Mouse (Mus musculus) gastrocnemius, adult 8-10 months (tissue): ENCODE measurements at regions not wholly inside any gene's neighbourhood (a gene's known extent, or its start where the extent isn't known, plus 50 kb on each side); places are given as distances from the start of the nearest gene placed in this dataset.

Experiments used
- DNase-seq, 2 experiments: peaks; one replicate each; pipeline ENCODE4 v3.0.0; 2022; ENCODE audit warnings: low spot score in 2 of 2

DNA sequence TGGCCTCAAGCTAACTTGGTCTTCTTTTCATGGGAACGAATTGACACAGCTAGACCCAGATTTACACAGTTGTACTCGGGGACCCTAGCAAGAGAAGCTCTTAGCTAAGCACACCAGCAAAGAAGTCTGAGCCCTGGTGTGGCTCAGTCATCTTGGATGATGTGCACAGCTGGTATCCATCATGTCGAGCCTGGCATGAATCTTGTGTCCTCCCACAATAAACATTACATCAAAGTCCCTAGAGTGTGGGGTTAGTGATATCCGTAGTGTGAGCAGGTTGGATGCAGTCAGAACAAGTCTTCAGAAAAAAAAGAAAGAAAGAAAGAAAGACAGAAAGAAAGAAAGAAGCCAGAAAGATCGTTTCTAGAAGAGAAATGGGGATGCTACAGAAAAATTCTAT, 52.1 kb upstream of the Hmcn1 start:
- no peak for DNase-seq

DNA sequence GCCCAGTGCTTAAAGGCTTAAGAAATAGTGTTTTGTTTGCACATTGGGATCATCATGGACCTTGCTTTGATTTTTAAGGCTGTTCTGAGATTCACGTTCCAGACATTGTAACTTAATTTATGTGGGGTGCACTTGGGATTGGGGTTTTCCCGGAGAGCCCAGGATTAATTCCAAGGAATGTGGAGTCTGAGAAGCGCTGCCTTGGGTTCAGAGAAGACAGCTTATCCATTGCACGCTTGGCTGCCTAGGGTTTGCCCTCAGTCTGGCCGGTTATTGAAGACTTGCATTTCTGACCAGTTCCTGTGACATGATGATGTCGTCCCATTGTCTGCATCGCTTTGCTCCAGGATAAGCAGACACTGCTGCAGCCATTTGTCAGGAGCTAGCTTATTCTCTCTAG, 53.4 kb upstream of the Hmcn1 start:
- no peak for DNase-seq

DNA sequence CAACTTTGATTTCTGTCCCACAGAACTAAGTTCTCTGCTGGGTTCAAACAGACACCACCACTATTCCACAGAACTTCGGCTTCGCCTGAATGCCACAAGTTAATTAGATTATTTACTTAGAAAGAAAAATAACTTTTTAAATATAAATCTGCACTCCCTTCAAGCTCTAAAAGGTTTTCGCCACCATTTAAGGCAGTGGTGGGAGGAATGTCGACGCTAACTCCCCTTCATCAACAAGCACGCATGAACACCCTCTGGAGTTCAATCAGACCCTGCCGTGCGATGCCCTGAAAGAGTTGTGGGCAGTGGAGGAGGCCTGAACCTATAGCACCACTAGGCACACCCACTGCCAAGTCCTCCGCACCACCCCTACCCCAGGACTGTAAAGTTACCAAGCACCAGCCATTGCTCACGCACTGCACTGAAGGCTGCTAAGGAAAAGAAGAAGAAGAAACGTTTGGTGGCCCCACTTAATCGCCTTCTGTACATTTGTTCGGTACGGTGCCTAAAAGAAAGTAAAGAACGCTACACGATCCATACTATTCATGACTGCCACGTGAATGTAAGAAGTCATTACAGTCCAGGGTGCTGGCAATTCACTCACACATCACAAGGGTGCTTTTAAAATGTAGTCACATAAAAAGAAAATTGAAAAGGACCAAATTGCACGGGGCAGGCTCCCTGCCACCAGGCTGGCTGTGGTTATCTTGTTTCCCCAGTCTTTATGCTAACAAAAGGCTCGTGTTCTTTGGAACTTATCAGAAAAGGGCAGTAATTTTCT, 56.7 kb upstream of the Hmcn1 start:
- DNase-seq, result no peak

DNA sequence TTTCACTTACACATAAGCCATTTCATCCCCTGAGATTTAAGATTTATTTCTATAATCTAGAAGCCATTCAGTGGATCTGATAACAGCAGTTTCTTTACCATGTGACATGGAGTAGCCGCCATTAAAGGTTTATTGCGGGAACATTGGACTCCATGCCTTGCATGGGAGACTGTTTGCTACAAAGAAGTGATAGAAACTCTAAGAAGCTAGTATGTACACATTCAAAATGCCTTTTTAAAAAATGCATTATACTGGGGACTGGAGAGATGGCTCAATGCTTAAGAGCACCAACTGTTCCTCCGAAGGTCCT, 57.2 kb upstream of the Hmcn1 start:
- no peak for DNase-seq

DNA sequence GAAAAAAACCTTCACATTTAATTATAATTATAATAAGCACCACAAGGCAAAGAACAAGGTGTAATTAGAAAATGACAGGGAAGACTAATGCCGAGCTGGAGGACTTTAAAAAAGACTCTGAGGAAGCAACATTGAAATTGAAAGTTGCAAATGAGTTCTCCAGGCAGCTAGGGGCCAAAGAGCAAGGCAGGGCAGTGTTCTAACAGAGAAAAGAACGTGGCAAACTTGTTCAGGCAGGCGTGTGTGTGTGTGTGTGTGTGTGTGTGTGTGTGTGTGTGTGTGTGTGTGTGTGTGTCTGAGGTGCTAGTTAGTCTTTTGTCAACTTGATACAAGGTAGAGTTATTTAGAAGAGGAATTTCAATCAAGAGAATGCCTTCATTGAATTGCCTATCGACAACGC, 60.0 kb upstream of the Hmcn1 start:
- DNase-seq, result no peak

DNA sequence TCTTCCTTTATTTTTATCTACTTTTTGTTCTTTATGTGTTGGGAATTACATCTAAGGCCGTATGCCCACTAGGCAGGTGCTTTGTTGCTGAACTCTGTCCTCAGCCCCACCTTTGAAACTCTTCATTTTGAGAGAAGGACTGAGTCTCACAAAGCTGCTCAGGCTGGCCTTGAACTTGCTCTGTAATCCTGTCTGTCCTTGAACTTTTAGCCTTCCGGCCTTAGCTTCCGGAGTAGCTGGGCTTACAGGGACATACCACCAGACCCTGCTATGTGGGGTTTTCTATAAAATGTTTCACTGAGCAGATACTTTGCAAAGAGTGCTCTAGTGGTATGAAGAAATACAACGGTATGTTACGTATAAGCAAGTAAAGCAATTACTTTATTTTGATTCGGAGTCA, 62.2 kb upstream of the Hmcn1 start:
- DNase-seq, result no peak

DNA sequence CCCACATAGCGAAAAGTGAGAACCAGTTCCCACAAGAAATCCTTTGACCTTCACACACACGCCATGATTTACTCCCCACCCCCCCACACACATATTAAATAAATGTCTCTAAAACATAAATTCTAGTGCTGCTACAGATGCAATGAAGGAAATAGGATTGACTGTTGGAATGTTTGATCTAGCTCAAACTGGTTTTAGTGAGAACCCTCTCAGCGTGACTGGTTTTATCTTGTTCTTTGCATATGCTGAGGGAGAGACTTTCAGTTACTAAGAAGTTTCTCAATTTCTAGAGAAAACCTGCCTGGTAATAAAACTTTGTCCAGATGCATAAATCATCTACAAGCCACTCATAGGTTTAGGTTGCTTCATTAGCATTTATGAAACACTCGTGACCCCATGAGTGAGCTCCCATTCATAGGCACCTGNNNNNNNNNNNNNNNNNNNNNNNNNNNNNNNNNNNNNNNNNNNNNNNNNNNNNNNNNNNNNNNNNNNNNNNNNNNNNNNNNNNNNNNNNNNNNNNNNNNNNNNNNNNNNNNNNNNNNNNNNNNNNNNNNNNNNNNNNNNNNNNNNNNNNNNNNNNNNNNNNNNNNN, 66.4 kb upstream of the Hmcn1 start:
- DNase-seq, result no peak

DNA sequence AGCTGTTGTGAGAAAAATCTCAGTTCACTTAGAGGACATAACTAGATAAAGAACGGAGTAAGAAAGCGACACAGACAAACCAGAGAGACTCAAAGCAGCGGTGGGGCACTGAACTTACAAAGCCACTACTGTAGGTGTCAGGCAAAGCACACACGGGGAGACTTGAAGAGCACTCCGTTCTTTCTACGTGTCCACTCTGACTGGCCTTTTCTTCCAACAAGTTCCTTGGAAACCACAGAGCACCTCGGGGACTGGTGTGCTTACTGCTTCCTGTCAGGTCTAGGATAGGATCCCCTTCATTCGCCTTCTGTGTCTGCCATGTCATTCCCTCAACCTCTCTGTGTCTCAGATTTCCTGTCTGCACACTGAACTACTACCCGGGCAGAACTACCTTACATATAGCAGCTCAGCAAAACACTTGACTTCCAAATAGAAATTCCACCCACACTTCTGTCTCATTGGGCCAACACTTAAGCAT, 71.9 kb upstream of the Hmcn1 start:
- no peak for DNase-seq

DNA sequence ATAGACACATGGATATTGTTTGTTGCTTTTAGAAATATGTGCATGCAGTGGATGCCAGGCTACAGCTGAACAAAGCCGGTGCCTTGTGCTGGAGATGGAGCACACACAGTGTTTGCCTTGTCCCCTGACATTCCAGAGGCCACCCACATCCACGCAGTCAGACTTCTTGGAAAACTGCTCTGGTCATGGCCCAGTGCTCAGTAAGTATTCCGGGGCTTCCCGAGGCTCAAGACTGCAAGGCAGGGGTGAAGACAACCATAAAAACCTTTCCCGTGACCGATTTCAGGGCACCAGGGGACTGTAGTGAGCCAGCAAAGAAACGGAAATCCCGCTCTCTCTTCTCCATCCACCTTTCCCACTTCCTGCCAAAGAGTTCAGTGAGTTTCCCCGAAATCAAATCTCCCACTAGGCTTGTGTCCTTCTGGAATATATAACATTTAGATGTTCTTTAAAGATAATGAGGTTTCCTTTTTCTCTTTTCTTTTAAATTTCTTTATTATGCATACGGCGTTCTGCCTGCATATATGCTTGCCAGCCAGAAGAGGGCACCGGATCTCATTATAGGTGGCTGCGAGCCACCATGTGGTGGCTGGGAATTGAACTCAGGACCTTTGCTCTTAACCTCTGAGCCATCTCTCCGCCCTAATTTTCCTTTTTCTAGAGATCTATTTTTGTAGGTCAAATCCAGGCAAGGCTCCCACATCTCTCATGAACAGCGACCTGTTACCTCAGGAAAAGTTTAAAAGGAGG, 73.3 kb upstream of the Hmcn1 start:
- DNase-seq, result no peak

DNA sequence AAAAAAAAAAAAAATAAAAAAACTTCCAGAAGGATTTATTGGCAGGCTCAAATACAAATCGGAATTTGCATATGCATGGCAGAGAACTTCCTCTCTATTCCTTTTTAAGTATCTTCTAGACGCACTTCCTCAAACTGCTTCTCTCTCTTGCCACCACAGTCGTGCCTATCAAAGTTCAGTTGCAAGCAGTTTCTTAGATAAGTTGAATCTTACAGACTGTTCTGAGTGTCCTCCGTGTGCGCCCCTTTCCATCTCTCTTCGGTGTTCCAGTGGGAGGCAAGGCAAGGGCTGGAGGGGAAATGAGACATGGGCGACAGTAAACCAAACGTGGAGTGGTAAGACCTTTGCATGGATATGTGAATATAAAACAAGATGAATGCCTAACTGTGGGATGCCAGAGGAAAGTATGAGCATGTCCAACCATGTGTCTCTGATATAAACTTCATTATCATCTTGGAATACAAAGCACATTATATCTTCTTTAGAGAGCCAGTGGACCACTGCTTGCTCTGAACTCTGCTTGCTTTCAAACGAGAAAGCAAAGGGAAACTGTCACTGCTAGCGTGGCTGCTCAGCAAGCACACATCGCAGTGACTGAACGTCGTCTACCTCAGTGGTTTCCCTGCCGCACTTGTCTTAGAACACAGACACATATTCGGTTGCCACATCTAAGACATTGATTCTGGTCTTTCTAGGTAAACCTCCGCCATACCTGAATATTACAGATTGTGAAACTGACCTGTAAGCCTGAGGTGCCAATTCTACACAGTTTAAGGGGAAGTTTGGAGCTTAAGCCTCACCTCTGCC, 81.5 kb upstream of the Hmcn1 start:
- no peak for DNase-seq

DNA sequence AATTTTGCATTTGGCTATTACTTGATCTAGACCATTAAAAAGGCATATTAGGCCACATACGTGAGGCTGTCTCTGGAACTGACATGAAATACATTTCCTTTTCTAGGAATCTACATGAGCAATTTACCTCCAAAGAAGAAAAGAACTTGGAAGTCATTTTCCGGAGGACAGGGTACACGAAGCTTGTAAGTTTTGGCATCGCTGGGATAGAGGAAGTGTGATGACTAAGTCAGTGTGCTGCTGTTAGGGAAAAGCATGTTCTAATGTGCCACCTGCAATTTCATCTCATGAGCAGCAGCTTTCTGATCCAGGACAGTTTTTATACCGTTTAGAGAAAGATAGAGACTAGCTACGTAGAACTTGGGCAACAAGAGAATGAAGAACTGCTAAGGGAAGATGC, 82.3 kb upstream of the Hmcn1 start:
- no peak for DNase-seq

DNA sequence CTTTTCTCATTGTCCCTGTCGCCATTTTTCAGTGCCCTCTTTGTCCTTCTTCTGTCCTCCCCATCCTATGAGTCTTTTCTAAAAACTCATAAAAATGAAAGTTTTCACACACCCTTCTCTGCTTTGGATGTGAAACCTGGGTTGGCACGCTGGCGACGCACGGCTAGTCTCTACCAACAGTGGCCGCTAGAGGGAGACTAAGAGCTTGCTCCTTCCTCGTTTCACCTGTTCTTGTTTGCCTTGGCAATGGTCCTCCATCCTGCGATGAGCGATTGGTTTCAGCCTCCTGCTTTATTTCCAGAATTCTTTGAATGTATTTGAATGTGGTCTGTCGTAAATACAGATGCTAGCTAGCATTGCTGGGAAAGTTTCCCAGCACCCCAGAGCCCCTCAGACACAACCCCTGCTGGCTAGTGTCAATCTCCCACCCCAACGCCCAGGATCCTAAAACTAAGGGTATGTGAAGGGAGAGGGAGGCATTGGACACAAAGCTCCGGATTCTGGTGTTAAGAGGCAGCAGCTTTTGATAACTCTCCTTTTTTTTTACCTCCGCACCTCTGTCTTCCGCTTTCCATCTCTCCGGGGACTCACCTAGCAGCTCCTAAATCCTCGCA, 85.8 kb upstream of the Hmcn1 start:
- DNase-seq, result peak; percentile 62

DNA sequence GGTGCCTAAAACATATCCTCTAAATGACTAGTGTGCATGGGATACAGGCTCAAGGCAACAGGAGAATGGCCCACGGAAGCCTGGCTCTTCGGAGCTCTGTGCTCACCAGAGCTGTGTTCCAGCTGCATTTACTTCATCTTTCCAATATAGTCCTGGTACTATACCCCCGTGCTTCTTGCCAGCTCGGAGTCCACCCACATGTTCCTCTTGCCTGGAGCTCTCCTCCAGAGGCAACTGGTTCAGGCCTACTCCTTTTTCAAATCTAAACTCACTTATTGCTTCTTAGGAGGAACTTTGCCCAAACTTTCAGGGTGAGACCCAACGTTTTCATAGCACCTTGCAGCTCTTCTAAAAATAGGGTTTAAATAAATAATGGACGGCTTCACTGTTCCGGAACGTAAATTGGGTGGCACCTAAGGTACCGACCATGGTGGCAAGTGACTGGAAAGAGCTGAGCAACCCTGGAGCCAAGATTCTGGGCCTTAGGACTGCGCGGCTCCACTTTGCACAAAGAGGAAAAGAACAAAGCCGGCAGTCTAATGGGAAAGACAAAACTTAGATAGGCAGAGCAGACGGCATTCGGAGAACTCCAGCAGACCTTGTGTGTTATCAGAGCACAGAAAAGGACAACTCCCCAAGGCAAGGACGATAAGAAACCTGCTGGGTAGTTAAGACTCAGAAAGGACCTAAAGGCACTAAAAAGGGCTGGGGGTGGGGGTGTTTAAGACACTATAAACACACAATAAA, 86.6 kb upstream of the Hmcn1 start:
- DNase-seq, result no peak

DNA sequence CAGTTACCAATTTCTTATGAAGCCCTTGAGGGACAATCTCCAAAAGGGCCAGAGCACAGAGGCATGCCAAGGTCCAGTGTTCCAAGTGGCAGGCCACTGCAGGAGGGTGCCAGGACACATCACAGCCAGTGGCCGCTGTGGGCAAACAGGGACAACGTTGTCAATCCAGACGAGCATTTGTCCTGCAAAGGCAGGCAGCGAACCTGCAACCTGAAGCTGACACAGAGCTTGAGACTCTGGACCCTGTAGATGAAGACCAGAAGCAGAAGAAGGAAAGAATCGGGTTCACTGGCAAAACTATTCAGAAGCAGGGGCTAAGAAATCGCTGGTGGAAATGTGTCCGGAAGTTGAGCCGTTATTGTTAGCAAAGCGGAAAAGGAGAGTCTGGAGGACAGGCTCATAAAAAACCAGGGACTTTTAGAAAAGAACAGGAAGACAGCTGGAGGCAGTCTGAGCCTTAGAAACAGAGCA, 87.3 kb upstream of the Hmcn1 start:
- DNase-seq, result no peak

DNA sequence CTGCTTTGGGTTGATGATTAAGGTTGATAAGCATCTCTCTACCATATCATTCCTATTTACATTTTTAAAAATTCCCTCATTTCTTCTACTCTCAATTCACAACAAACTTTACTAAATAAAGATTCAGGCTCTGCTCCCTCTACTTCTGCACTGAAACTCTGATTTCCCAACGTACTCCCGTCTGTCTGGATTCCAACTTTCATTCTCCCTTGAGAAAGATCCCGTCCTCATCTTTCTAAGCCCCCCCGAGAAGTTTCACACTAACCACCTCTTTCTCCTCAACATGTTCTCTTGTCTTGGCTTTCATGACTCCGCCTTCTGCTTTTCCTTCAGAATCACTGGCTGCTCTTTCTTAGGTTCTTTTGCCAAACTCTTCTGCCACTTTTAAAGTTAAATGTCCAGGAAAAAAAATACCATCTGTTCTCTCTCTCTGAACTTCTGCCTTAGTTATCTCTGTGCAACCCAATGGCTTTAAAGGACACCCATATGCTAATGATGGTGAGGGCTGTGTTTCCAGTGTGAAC, 89.3 kb upstream of the Hmcn1 start:
- DNase-seq, result no peak

DNA sequence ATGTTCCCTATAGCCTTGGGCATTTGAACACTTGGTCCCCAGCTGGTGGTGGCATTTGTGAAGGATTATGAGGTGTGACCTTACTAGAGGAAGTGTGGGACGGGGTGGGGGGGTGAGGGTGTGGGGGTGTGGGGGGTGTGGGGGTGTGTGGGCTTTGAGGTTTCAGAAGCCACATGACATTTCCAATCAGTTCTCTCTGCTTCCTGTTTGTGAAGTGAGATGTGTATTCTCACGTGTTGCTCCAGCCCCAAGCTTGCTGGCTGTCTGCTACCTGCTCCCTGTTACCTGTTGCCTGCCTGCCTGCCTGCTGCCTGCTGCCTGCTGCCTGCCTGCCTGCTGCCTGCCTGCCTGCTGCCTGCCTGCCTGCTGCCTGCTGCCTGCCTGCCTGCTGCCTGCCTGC, 90.6 kb upstream of the Hmcn1 start:
- DNase-seq, result no peak

DNA sequence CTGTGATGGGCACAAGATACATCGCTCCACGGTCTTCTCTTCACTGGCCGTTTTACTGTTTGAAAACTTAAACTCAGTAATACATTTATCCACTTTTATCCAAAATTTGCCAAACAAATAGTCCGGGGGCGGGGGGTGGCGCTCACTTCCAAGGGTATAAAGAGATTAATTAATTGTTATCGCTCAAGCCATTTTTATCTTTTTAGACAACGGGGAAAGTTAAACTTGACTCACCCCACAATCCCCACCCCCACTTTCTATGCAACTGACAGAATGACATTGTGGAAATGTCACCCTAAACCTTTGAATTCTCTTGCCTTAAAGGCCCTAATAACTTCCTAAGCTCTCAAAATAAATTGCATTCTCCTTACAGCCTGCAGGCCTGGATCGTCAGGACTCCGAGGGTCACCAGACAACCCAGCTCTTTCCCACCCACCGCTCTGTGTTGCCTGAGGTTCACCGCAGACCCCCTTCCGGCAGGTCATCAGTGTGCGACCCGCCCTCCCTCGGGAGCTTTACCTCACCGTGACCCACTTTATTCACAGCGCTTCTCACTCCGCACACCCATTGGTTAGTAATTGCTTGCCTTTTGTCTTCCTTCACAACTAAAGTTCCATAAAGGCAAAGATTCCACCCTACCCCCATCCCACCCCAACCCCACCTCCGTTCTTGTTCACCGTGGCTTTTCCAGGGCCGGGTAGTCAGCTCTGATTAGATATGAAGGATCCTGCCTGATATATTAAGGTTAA, 93.0 kb upstream of the Hmcn1 start:
- DNase-seq, result no peak

DNA sequence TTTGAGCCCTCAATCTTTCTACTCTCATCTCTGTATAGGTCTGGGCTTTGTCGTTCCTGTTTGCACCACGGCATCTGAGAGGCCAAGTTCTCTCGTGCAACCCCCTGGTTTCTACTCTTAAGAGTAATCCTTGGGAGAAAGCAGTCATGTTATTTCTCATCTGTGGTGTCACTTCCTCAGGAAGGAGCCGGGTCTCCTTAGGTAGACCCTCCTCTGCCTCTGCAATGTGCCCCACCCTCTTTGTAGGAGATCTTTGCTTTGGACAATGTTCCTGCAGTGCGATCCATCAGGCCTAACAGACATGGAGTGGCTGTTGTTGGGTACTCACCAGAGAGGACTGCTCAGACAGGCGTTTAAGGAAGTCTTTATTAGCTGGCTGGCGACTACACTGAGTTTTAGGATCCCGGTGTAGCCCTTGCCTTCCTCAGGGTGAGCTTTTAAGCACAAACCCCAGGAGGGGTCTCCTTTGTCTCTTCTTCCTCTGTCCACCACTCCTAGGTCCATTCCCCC, 94.0 kb upstream of the Hmcn1 start:
- DNase-seq, result no peak

DNA sequence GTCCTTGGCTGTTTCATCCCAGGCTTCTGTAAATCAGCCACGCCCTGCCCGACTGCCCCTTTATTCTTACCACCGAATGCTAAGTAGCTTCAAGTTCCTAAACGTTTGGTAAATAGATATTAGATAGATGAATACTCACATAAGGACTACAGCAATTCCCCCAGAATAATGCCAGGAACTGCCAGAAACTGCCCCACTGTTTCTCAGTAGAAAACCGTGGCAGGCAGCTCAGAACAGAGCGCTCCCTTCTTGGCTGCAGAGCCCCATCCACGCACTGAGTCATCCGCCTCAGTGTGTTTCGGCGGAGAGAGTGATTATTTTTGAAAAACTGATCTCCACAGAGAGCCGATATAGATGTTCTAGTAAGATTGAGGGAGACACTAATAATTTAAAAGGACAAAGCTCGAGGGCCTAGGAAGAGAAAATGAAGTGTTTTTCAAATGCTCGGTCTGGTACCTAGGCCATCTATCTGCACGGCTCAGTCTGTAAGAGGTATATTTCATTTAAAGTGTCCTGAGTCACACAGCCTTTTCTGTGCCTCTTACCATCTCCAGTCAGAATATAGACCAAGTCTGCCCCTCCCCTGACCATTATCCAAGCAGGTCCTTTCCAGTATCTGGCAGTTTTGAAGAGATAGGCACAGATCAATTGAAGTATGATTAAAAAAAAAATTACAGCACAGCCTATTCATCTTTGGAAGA, 94.4 kb upstream of the Gm47985 start:
- no peak for DNase-seq
